ENCODE assay signal across 23 mouse cellular contexts in the genomic region with DNA sequence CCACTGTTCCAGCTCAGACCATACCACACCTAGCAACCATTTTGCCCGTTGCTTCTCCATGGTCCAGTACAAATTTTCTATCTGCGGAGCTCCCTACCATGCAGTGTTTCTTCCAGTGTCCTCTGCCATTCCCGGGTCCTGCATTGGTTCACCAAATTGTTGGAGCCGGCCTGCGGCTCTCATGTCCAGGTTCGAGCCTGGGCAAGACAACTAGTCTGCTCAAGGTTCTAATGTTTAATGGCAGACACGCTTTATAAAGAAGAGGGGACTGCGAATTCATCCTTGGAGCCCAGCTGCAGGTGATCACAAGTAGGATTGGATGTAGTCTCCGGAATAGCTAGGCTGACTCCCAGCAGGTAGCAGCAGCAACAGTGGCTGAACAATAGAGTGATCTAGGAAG. TPM values are rescaled to one million over a fixed set of nuclear protein-coding genes. Genes with fewer than 3 reads are reported as not detected.
"Had no signal": no experiment of that assay in that cellular context is flagged by ENCODE, and none has a peak within 500 bp of the region (broad histone marks: within the 10 kb centered on the region; RNA-seq: fewer than 3 reads in every experiment).

No protein-coding gene starts in this region.

- DNase-seq: lung, adult 18-20 months; lung, embryonic 14.5 days; lung, postnatal 10 days; lung, postnatal 4 days; midbrain, embryonic 14.5 days; retina, postnatal 1 day; right cerebral cortex, adult 18-20 months; right cerebral cortex, postnatal 25 days; right cerebral cortex, postnatal 4 days; spleen, adult 18-20 months; thymus, adult 18-20 months; thymus, postnatal 14 days; thymus, postnatal 36 days had no signal

- H3K36me3 ChIP-seq: midbrain, embryonic 10.5 days; midbrain, embryonic 12.5 days; neural tube, embryonic 12.5 days had no signal

- H3K27me3 ChIP-seq: midbrain, embryonic 12.5 days; neural tube, embryonic 12.5 days had no signal

- H3K4me1 ChIP-seq: midbrain, embryonic 10.5 days; midbrain, embryonic 12.5 days; neural tube, embryonic 12.5 days had no signal

- H3K27ac ChIP-seq: midbrain, embryonic 10.5 days; midbrain, embryonic 12.5 days; neural tube, embryonic 12.5 days had no signal

- ATAC-seq: midbrain, embryonic 16.5 days had no signal

- H3K9ac ChIP-seq: lung, embryonic 14.5 days; midbrain, embryonic 12.5 days; neural tube, embryonic 12.5 days had no signal

- H3K4me2 ChIP-seq: lung, embryonic 14.5 days; midbrain, embryonic 12.5 days; neural tube, embryonic 12.5 days had no signal

- H3K4me3 ChIP-seq: midbrain, embryonic 10.5 days; midbrain, embryonic 12.5 days; myocyte; neural tube, embryonic 12.5 days had no signal

RNA-seq across cellular contexts. Expression of a gene that starts 28.4 kb away (rescaled TPM):
- polyA plus RNA-seq: lung, embryonic 14.5 days; lung, embryonic 16.5 days; midbrain, embryonic 10.5 days; midbrain, embryonic 14.5 days; midbrain, embryonic 16.5 days; myocyte; neural tube, embryonic 12.5 days; neural tube, embryonic 14.5 days; small intestine, adult 2 months; stomach, embryonic 14.5 days; thymus, postnatal 0 days had no signal
